Mouse (Mus musculus) liver, embryonic 14.5 days (tissue): ENCODE results near the gene Zcchc12. TPM values are rescaled to one million over a fixed set of nuclear protein-coding genes. Genes with fewer than 3 reads are reported as not detected.

ENCODE experiments used
- ATAC-seq: fragments of 200-750 bp; cut with Nextera tagmentation; 2 replicates; pipeline ENCODE4 v1.8.0; 2017; ENCODE audit warnings: moderate number of reproducible peaks, mild to moderate bottlenecking, moderate library complexity; ENCODE audit not compliant: insufficient read depth
- DNase-seq, 3 experiments: peaks; one replicate each; pipeline ENCODE4 v3.0.0-alpha.2; 2012 to 2013; ENCODE audit warnings: low read depth in 3 of 3, low spot score in 3 of 3
- H3K27ac ChIP-seq: fragments of 300-500 bp; sonication (generic); 2 replicates; pipeline ENCODE4 v1.5.1; 2014; ENCODE audit warnings: moderate library complexity, mild to moderate bottlenecking, control low read depth, inconsistent platforms
- H3K27me3 ChIP-seq: fragments of 300-500 bp; sonication (generic); 2 replicates; pipeline ENCODE4 v1.6.1; 2014; ENCODE audit warnings: mild to moderate bottlenecking, low read length, moderate library complexity; ENCODE audit not compliant: control insufficient read depth, insufficient read depth
- H3K36me3 ChIP-seq: fragments of 300-500 bp; sonication (generic); replicated peaks from 2 replicates; pipeline ENCODE4 v1.6.1; 2014; ENCODE audit warnings: low read depth; ENCODE audit not compliant: control insufficient read depth, insufficient read depth
- H3K4me1 ChIP-seq, 2 experiments: fragments of 200-500 bp in 1 of 2; fragments of 300-500 bp in 1 of 2; sonication (generic) in 1 of 2; replicated peaks; 2 replicates each; pipeline ENCODE4 v1.6.1; 2012 to 2014; ENCODE audit warnings: antibody characterized with exemption in 1 of 2, inconsistent platforms in 1 of 2, low read length in 1 of 2; ENCODE audit not compliant: control insufficient read depth in 2 of 2, insufficient read depth in 2 of 2
- H3K4me2 ChIP-seq: fragments of 300-500 bp; sonication (generic); 2 replicates; pipeline ENCODE4 v1.6.1; 2014; ENCODE audit warnings: low read depth, mild to moderate bottlenecking, control low read depth, moderate library complexity
- H3K4me3 ChIP-seq, 2 experiments: fragments of 200-500 bp in 1 of 2; fragments of 300-500 bp in 1 of 2; sonication (generic) in 1 of 2; 2 replicates each; pipeline ENCODE4 v1.5.1; 2012 to 2014; ENCODE audit warnings: low read depth in 2 of 2, low read length in 2 of 2, mild to moderate bottlenecking in 2 of 2, control low read depth in 1 of 2, inconsistent platforms in 1 of 2, moderate library complexity in 1 of 2; ENCODE audit not compliant: insufficient read depth in 1 of 2
- H3K9ac ChIP-seq: fragments of 300-500 bp; sonication (generic); replicated peaks from 2 replicates; pipeline ENCODE4 v1.6.1; 2014; ENCODE audit warnings: mild to moderate bottlenecking, control low read depth, moderate library complexity
- H3K9me3 ChIP-seq: fragments of 300-500 bp; sonication (generic); 2 replicates; pipeline ENCODE4 v1.6.1; 2016; ENCODE audit warnings: low read length, mixed read lengths; ENCODE audit not compliant: control insufficient read depth
- CTCF ChIP-seq: IDR thresholded peaks from 2 replicates; pipeline ENCODE4 v1.5.1; 2016; ENCODE audit warnings: antibody characterized with exemption, low read depth, control low read depth
- EP300 ChIP-seq: IDR thresholded peaks from 2 replicates; pipeline ENCODE4 v1.6.1; 2016; ENCODE audit warnings: antibody characterized with exemption, low read depth
- WGBS: fragments of 180-500 bp; shearing (Covaris S2); extraction: QIAGEN DNeasy Blood & Tissue Kit; methylation state at CpG from one replicate; pipeline ENCODE4 v1.1.7; 2014; ENCODE audit not compliant: insufficient replicate concordance; 5-methylcytosine and 5-hydroxymethylcytosine counted together
- polyA plus RNA-seq, 2 experiments: library from polyadenylated mRNA; depleted of rRNA in 1 of 2; stranded (reverse) in 1 of 2; unstranded in 1 of 2; fragments of >200 nt; fragmentation: Nextera tagmentation in 1 of 2; extraction: Ambion mirVana in 1 of 2; gene quantifications; 2 replicates each; pipeline versions ENCODE4 v1.2.1 to v1.2.3; 2012 to 2014

The Zcchc12 gene
- polyA plus RNA-seq, 2 experiments = 0.03 to 0.08 TPM

- no peaks in the 10 kb centered on the region for H3K4me1 ChIP-seq
- no peak for DNase-seq
Observed at GRCm38 (mm10) chrX:36183625-36184024, 12.1 kb upstream of the Zcchc12 start.

GRCm38 (mm10) chrX:36186036-36186435 is 9.7 kb upstream of the Zcchc12 start:
- 49% methylated on average over 5 of the region's 5 CpGs for WGBS
- H3K27ac ChIP-seq = no peak overlapping the region
- no peak for ATAC-seq
- no peaks in the 10 kb centered on the region for H3K27me3 ChIP-seq
- TF ChIP-seq CTCF = no peak
- TF ChIP-seq EP300 = no peak
- no peak overlapping the region for H3K4me3 ChIP-seq
- no peaks in the 10 kb centered on the region for H3K9me3 ChIP-seq
- DNase-seq = no peak
- no peak overlapping the region for H3K4me2 ChIP-seq
- H3K9ac ChIP-seq = no peak overlapping the region
- H3K36me3 ChIP-seq = no peaks in the 10 kb centered on the region
- H3K4me1 ChIP-seq = no peaks in the 10 kb centered on the region

More at GRCm38 (mm10) chrX:36183625-36184024, 12.1 kb upstream of the Zcchc12 start:
- H3K36me3 ChIP-seq = no peaks in the 10 kb centered on the region
- no peaks in the 10 kb centered on the region for H3K9me3 ChIP-seq
- H3K4me3 ChIP-seq = no peak overlapping the region
- no peak overlapping the region for H3K4me2 ChIP-seq
- ATAC-seq = no peak
- H3K9ac ChIP-seq = no peak overlapping the region
- peak; percentile 34; the same call in 1 of the 2 replicates for TF ChIP-seq CTCF
- no peak for TF ChIP-seq EP300
- H3K27me3 ChIP-seq = no peaks in the 10 kb centered on the region
- no peak overlapping the region for H3K27ac ChIP-seq

GRCm38 (mm10) chrX:36186443-36186842 is 9.3 kb upstream of the Zcchc12 start:
- H3K4me3 ChIP-seq = no peak overlapping the region
- ATAC-seq = no peak
- H3K9me3 ChIP-seq = no peaks in the 10 kb centered on the region
- TF ChIP-seq EP300 = no peak
- TF ChIP-seq CTCF = no peak
- WGBS = 46% methylated on average over 6 of the region's 6 CpGs
- H3K27ac ChIP-seq = no peak overlapping the region
- H3K9ac ChIP-seq = no peak overlapping the region
- H3K4me1 ChIP-seq = no peaks in the 10 kb centered on the region
- no peaks in the 10 kb centered on the region for H3K27me3 ChIP-seq
- no peaks in the 10 kb centered on the region for H3K36me3 ChIP-seq
- H3K4me2 ChIP-seq = no peak overlapping the region
- no peak for DNase-seq

GRCm38 (mm10) chrX:36193951-36194350 is 1.8 kb upstream of the Zcchc12 start:
- Histone ChIP-seq H3K4me1 (no peaks in the 10 kb centered on the region), H3K9me3 (no peaks in the 10 kb centered on the region), H3K27me3 (no peaks in the 10 kb centered on the region; the same call in 1 of the 2 replicates), H3K4me3 (no peak overlapping the region), H3K9ac (no peak overlapping the region), H3K36me3 (no peaks in the 10 kb centered on the region), H3K27ac (no peak overlapping the region), H3K4me2 (no peak overlapping the region)
- DNase-seq (no peak), ATAC-seq (no peak)
- WGBS = 23% methylated on average over 6 of the region's 6 CpGs
- TF ChIP-seq CTCF = no peak

DNA sequence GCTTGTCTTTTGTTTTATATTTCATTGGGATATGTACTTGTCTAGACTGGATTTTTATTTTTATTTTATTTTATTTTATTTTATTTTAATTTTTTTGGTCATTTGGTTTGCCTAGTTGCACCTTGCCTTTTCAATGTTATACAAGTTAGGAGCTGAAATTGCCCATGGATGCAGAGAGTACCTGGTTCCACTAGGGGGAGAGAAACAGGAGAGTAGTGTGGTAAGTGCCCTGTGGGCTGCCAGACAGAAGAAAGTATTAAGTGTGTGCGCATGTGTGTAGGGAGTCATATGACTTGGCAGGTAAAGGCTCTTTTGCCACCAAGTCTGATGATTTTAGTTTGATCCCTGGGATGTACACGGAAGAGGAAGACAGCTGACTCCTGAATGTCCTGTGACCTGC is 13.8 kb downstream of the Zcchc12 start:
- TF ChIP-seq EP300 = no peak
- TF ChIP-seq CTCF = no peak
- DNase-seq (no peak), ATAC-seq (no peak)
- H3K9me3 ChIP-seq = no peaks in the 10 kb centered on the region
- no peak overlapping the region for H3K4me3 ChIP-seq
- H3K4me2 ChIP-seq = no peak overlapping the region
- H3K9ac ChIP-seq = no peak overlapping the region
- H3K27ac ChIP-seq = no peak overlapping the region
- no peaks in the 10 kb centered on the region for H3K4me1 ChIP-seq
- H3K27me3 ChIP-seq = no peaks in the 10 kb centered on the region
- H3K36me3 ChIP-seq = no peaks in the 10 kb centered on the region
- 58% methylated on average over 2 of the region's 2 CpGs for WGBS
